Mouse (Mus musculus) heart, adult 2 months (tissue): ENCODE results near the gene Rgs3.

ENCODE experiments used
- CTCF ChIP-seq: fragments of 200-600 bp; IDR thresholded peaks from 2 replicates; pipeline ENCODE4 v1.8.1; 2022; ENCODE audit warnings: antibody characterized with exemption, mild to moderate bottlenecking, moderate library complexity
- EP300 ChIP-seq: fragments of 200-500 bp; IDR thresholded peaks from 2 replicates; pipeline ENCODE4 v1.6.1; 2011; ENCODE audit warnings: low read depth, low read length, control low read depth; ENCODE audit not compliant: insufficient read depth
- POLR2A ChIP-seq: fragments of 200-500 bp; IDR thresholded peaks from 2 replicates; pipeline ENCODE4 v1.6.1; 2011; ENCODE audit warnings: mild to moderate bottlenecking, low read depth, low read length, control low read depth; ENCODE audit not compliant: insufficient read depth

- TF ChIP-seq POLR2A (no peak), CTCF (no peak), EP300 (no peak)
These were observed 82.0 kb downstream of the Rgs3 start for GRCm38 (mm10) chr4:62641656-62642055.
